Mouse (Mus musculus): ENCODE measurements at regions not wholly inside any gene's neighbourhood (a gene's known extent, or its start where the extent isn't known, plus 50 kb on each side); places are given as distances from the start of the nearest gene placed in this dataset.

DNA sequence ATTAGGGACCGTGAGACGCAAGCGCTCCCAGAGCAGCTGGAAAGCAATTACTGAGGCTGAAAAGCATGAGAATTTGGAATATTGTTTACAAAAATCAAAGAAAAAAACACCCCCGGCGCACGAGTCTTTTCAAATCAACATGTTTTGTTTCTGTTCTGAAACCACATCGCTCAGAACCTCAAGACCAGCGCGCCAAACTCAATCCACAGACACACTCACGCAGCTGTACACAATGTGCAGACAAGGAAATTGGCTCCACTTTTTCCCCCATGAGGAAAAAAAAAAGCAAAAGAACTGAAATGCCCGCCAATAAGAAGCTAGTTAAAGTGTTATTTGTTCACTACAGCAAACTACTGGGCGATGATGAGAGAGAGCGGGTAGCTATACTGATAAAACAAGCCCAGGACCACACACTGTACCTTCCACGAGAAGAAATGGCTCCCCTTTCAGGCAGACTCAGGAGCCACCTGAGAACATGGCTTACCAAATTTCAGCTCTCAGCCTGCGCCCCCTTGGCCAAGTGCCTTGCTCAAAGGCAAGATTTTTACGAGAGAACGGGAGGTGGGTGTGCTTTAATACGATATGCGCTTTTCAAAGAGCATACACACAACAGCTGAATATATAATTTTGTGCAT is 222.5 kb upstream of the Akirin2 start:
- DNase-seq (ENCODE audit: low spot score in 2 of 2) = no peak

DNA sequence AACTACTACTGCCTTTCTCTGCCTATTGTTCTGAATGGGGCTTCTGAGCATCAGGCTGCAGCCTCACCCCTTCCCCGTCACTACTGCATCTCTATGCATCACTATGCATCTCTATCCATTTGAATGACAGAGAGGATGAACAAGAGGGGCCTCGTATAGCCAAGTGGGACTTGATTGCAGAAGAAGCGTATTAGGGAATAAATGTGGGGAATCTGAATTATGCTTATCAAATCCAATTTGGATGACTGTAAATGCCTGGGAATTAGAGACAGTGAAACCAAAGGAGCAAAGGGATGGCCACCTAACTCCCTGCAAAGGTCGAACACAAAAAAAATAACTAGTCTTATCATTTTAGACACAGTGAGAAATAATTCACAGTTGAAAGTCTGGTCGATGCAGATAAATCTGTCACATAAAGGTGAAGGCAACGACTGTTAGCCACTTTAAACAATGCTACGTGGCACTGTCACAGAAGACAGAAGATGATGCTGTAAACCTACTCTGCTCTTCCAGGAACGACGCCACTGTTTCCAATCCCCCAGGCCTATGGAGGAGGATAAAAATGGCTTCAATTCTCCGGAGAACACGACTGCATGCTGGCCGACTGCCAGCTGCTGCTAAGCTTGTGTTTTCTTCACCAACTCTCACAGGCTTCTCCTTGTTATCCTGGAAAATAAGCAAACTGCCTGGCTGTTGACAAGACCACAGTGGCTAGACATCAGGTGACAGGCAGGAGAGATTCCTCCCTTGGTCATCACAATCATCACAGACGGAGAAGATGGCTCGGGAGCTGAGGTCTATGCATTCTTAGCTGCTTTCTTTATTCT is 213.6 kb upstream of the Akirin2 start:
- DNase-seq (ENCODE audit: low spot score in 2 of 2) = no peak

DNA sequence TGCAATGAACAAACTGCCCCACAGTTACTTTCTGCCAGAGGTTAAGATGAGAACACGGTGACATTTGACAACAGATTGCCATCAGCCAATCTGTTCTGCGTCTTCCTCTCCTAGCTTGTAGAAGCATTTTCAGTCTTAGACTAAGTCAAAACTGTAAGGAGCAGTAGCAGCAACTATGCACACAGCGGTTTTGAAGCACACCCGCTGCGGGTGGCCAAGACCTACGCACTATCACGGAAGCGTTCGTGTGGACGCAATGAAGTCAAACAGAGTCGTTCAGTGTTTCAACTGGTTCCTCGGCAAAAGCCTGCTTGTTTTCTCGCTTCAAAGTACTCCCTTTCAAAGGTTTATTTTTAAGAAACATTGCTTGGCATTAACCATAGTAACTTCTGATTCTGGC is 212.9 kb upstream of the Akirin2 start:
- no peak for DNase-seq (ENCODE audit: low spot score in 2 of 2)

DNA sequence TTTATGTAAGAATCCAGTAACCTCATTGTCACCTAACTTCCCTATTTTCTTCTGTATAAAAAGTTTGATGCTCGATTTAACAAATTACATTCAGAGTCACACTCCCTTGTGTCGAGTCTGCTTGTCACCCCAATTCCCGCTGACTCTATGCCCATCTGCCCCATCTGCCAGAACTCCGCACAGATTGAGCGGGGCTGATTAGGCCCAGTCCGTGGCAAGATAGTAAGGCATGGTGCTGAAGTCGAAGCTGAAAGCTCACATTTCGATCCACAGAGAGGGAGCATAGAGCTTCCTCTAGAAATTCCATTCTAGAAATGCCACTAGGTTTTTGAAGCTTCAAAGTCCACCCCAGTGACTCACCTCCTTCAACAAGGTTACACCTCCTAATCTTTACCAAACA is 210.7 kb upstream of the Akirin2 start:
- DNase-seq (ENCODE audit: low spot score in 2 of 2) = no peak

DNA sequence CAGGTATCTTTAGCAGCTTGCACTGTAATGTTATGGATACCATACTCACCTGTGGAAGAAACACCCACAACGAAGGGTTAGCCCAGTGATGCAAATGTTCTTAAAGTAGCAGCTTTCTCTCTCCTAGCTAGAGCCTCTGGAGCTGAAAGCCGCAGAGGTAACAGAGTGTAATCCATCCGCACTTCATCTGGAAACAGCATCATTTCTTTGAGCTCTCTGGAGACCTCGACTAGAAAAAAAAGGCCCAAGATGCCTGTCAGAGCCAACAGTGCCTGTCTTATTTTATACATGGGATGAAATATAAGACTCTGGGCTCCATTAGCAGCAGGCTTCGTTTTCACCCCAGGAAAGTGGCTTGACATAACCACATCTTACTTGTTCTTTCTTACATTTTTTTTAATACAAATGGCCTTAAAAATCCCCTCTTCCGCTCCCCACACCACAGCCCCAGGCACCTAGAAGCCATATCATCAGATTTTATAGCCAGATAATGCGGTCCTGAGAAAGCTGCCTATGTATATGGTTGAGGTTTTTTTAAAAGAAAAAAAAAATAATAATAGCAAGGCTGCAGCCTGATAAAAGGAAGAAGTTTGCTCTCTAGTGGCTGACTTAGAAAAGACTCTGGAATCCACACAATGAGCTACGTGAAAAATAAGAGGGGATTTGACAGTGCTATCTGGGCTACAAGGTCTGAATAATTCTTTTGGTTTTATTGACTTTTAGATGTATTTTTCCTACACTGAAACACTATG is 179.3 kb upstream of the Akirin2 start:
- DNase-seq (ENCODE audit: low spot score in 2 of 2) = no peak

DNA sequence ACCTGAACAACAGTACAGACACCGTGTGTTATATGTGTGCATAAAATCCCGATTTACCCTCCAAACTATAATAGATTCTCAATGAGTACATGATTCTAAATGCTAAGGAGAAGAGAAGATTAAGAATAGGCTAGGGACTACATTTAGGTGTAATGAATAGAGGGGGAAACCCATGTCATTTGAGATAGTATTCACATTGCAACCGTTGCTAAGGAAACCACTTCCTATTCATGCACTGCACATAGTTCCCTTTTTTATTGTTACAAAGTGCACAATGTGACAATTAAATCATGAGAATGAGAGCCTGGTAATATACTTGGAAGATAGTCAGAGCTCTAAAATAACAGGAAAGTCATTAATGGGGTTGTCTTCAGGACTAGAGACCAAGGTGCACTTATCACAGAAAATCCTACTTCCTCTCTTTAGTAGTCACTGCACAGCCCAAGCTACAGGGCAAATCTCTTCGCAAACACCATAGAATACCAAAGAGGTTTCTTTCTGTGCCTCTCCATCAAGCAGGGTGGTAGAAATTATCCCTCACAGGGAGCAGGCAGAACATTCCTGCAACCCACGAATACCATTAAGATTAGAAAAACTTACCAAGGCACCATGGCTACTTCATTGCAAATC is 164.3 kb upstream of the Akirin2 start:
- DNase-seq (ENCODE audit: low spot score in 2 of 2) = no peak

DNA sequence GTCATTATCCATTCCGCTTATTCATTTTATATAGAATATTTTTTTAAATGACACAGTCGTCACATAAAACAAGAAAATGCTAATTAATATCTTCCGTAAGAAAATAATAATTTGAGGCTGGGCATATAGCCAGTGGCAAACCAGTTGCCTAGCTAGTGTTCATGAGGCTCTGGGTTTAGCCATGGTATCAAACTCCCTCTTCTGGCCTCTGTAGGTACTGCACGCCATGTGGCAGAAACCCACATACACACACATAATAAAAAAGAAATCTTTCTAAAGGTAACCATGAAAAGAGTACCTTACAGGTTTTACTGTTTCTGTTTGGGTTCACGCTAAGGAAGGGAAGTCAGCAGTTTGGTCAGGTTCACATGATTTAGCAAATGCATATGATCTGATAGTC is 159.2 kb upstream of the Akirin2 start:
- DNase-seq (ENCODE audit: low spot score in 2 of 2) = no peak

DNA sequence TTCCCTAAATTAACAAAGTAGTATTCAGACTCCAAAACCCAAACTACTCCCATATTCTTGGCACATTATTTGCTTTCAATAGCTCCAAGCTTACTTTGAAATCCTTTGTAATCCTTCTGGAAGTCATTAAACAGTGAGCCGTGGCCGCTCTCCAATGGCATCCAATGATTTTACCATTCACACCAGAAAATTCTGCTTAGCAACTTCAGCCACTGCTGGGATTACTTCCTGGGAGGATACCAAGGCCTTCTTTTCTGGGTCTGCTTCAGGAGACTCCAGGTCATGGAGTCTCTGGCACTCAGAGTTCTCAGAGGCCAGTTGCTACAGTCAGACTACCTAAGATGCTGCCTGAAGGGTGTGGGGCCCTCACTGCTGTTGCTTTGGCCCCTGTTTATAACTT is 147.7 kb upstream of the Akirin2 start:
- DNase-seq (ENCODE audit: low spot score in 2 of 2) = no peak

DNA sequence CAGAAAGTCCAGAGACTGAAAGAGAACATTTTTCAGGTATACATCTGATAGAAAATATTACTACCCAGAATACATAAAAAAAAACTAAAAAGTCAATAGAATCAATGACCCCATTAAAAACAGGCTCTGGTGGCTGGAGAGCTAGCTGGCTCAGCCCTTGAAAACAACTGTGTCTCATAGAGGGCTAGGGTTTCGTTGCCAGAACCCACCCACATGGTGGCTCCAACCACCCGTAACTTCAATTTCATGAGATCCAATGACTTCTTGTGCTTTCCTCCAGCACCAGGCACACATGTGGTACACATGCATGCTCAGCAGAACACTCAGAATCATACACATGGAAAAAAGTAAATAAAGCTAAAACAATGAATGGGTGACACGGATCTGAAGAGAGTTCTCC is 143.6 kb upstream of the Akirin2 start:
- no peak for DNase-seq (ENCODE audit: low spot score in 2 of 2)

DNA sequence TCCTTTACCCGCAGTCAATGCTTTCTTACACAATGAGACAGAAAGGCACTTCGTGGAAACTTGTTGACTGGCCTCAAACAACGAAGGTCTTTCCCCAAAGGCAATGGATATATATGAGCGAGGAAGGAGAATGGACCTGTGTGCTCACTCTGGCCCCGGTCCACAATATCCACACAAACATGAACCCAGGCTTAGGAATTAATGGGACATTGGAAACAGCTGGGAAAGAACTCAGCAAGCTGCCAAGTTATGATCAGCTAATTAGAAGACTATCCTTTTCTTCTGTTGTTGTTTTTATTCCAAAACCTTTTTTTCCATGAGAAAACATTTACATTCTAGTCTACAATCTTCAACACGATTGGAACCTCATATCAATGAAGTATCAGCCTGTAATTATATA is 129.8 kb upstream of the Akirin2 start:
- no peak for DNase-seq (ENCODE audit: low spot score in 2 of 2)

DNA sequence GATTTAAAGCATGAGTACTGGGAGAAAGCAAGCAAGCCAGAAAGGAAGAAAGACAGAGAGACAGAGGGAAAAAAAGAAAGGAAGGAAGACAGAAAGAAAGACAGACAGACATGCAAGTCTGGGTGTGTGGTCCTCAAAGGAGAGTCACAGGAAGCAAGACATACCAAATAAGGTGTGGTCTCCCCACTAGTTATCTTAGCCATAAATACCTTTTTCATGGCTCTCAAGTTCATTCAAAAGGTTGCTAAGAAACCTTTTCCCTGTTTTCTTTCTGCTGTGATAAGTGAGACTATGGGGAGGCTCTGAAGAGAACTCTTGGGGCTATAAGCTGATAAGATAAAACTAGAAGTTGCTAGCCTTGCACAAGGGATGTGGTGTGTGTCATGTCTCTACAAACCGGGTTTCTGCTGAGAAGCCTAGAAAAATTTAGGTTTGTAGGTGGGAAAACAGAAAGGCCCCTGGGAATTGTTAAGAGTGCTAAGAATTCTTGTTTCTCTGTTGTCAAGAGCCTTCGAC is 126.5 kb upstream of the Akirin2 start:
- no peak for DNase-seq (ENCODE audit: low spot score in 2 of 2)

DNA sequence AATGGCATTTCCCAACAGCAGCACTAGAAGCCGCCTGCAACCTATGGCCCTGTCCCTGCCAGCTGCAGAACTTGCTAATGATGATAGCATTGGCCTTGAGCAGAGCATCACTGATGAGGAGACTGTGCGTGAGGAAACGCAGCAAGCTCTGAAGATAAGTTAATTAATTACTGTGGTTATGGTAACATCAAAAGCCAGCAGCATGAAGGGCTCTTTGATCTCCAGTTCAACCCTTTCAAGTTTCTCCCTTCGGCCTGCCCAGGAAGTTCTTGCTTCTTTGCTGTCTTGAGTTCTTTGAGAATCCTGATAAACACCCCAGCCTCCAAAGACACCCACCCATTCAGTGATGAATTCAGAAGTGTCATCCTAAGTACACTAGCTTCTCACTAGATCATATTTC is 121.7 kb upstream of the Akirin2 start:
- no peak for DNase-seq (ENCODE audit: low spot score in 2 of 2)

DNA sequence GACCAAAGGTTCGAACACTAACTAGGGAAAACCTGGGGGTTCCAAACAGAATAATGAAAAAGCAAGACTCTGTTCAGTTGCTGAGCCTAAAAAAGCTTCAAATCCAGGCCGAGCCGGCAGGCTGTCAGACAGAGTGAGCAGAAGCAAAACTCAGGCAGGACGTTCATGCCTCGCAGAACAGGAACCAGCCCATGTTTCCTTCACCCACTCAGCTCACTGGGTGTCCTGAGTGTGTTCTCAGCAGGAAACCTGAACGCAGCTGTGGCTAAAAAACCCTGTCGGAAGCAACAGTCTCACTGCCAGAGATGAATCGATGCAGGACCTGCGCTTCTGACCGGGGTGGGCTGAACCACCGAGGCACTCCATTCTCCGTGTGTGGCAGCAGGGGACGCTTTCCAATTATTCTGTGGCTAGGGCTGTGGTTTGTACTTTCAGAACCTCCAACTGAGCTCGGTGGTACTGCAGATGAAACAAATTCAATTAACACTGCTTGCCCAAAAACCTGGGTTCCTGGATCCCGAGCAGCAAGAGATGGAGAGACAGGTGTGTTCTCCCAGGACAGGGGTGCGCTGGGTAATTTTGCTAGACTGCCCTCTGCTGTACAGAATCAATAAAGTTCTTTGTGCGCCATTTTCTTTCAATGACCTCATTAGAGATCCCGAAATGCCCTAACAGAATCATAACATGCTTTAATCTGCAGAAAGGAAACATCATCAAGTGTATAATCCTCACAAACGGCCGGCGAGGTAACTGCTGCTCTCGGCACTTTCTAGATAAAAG is 121.1 kb upstream of the Akirin2 start:
- no peak for DNase-seq (ENCODE audit: low spot score in 2 of 2)

DNA sequence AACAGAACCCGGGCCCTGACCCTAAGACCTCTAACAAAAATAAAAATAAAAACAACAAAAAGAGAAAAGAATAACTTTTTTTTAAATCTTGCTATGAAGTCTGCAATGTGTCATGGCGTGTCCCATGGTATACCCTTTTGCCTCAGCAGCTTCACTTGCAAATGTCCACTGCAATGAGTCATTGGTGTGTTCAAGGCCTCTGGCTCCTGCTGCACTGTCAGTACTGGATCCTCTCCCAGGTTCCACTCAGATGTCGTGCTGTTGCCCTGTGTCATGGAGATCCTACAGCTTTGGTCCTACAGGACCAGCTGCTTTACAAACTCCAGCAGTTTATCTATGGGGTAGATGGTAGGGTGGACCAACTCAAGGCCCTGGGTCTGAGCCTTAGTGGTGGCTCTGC is 113.4 kb upstream of the Akirin2 start:
- DNase-seq (ENCODE audit: low spot score in 2 of 2) = no peak

DNA sequence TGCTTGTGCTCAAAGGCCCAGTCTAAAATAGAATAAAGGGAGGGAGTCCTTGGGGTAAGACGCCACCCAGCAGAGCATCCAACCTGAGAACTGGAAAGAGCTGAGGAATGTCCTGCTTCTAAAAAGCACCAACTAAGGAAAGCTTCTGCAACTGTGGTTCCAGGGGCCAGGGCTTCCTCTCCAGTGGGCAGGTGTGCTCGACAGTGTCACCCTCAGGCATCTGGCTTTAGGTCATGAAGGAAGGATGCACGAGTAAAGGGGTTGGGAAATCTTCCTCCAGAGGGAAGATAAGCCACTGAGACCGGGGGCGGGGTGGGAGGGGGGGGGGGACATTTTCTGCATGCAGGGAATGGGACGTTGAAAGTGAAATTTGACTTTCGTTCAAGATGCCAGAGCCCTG is 101.2 kb upstream of the Akirin2 start:
- DNase-seq (ENCODE audit: low spot score in 2 of 2) = no peak

DNA sequence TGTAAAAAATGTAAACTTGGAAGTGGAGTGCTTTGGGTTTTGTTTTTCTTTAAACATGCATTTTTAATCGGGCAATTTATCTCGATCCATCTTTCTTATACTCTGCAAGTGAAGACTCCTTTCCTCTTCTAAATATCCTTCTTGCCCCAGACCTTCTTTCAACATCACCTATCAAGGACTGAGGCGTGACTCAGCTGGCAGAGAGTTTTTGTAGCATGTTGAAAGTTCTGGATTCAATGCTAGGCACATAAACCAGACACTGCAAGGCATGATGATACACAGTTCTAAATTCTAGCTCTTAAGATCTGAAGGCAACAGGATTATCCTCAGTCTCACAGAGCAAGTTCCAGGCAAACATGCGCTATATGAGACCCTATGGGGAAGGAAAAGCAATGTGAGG is 88.1 kb upstream of the Akirin2 start:
- no peak for DNase-seq (ENCODE audit: low spot score in 2 of 2)

DNA sequence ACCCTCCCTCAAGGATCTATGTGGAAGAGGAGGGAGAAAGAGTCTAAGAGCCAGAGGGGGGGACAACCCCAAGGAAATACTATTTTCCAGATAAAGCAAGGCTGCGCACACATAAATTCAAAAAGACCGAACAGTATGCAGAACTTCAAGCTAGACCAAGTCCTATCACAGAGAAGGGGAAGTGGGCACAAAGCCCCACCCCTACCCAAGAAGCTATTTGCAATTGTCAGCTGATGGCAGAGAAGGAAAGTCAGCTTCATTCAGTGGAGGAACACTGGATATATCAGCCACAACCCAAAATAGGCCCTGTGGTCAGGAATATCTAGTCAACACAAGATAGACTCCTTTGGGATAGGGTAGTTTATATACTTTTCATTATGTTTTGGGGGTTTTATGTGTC is 84.9 kb upstream of the Akirin2 start:
- DNase-seq (ENCODE audit: low spot score in 2 of 2) = no peak

DNA sequence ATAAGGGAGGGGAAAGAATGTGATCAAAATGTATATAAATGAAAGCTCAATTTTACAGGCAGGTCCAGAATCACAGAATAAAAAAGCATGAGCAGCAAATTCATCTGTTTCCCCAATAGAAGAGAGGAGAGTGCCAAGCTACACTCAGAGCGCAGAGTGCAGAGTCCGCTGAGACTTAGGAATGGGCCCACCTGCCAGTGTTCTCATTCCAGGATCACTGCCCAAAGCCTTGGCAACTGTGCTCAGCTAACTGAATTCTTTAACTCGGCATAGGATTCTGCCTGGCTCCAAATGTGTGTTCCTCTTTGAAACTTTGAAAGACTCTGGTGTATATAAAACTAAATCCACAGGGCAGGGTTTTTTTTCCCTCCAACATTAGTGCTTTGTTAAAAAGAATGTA is 84.4 kb upstream of the Akirin2 start:
- no peak for DNase-seq (ENCODE audit: low spot score in 2 of 2)

DNA sequence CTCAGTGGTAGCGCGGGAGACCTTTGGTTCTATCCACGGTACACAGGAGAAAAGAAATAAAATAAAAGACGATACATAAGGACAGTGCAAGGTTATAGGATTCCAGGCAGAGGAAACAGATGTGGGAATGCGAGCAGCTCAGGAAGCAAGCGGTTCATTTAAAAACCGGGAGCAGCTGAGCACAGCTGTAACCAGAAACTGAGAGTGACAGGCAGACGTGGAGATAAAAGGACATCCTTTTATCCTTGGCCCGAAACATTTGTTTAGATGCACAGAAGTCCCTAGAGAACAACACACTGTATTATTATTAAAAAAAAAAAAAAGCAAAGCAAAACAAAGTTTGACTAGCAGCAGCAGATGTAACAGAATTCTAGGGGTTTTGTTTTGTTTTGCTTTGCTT is 82.6 kb upstream of the Akirin2 start:
- no peak for DNase-seq (ENCODE audit: low spot score in 2 of 2)

DNA sequence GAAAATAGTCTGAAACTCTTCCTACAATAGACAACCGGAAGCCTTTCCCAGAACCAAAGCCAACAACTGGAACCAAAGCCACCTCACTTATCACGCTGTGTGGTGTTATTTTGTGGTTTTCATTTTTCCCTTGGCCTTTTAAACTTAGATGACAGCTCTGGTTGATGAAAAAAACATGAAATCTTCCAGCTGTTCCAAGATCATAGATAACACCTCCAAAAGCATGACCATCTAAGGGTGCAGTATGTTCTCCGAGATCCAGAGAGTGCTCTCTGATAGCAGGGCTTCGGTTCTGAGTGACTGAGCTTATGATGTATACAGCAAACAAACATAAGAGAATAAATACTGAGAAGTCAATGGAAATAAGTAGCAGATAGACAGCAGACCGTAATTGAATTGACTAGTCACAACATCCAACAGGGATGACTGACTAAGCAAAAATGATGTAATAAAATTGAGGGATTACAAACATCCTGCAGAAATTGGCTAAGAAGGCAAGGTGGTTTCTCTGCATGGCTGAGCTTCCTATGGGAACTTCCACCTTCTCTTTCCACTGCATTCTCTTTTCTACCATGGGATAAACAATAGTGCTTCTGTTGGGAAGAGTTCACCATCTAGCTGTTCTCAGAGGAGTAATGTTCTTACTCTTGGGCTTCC is 74.8 kb upstream of the Akirin2 start:
- no peak for DNase-seq (ENCODE audit: low spot score in 2 of 2)
